Comparison of ENCODE assay signal across 8 mouse cellular contexts in genomic region chr17:10390232-10391172, GRCm38 (mm10).
A peak's percentile ranks its signal among the peaks of the same experiment; 100 is the strongest.
DNase-seq lines count a peak whose midpoint lies in the region; ATAC-seq and TF ChIP-seq lines count a peak whose summit lies in the region.

No protein-coding gene starts in this region.

- H3K4me1 ChIP-seq in testis, adult 2 months (ENCODE audit: control insufficient read depth, insufficient read depth, low read length): peaks cover 11% of the 10 kb centered on the region
- peaks cover 6% of the 10 kb centered on the region; the same call in 1 of the 2 replicates for H3K4me1 ChIP-seq in forebrain, embryonic 15.5 days
- H3K4me1 ChIP-seq in lung, embryonic 14.5 days (ENCODE audit: insufficient read depth): 0 out of 2 replicates have a peak, but pooled peaks cover 8% of the 10 kb centered on the region
- no peaks in the 10 kb centered on the region for H3K4me1 ChIP-seq in small intestine, adult 2 months (ENCODE audit: control insufficient read depth, insufficient read depth, insufficient read length, low read length)

- no peak overlapping the region for H3K4me3 ChIP-seq in testis, adult 2 months (ENCODE audit: control insufficient read depth, low read depth, low read length)
- no peak overlapping the region for H3K4me3 ChIP-seq in forebrain, embryonic 15.5 days
- H3K4me3 ChIP-seq in layer of hippocampus, adult 2 months: no peak overlapping the region; the same call in 1 of the 2 replicates
- H3K4me3 ChIP-seq in lung, embryonic 14.5 days (ENCODE audit: low read depth, low read length): no peak overlapping the region
- H3K4me3 ChIP-seq in small intestine, adult 2 months (ENCODE audit: low read depth, low read length): no peak overlapping the region

- no peaks in the 10 kb centered on the region for H3K9me3 ChIP-seq in forebrain, embryonic 15.5 days
- no peaks in the 10 kb centered on the region for H3K9me3 ChIP-seq in lung, embryonic 14.5 days (ENCODE audit: low read depth, low read length)

- WGBS in forebrain, embryonic 15.5 days: 57% methylated on average over 19 of the region's 19 CpGs
- WGBS in lung, embryonic 14.5 days: 45% methylated on average over 19 of the region's 19 CpGs
- WGBS in small intestine, adult 2 months: 75% methylated on average over 19 of the region's 19 CpGs

- no peaks in the 10 kb centered on the region for H3K27me3 ChIP-seq in testis, adult 2 months (ENCODE audit: control insufficient read depth, insufficient read depth, low read length)
- H3K27me3 ChIP-seq in forebrain, embryonic 15.5 days: no peaks in the 10 kb centered on the region
- no peaks in the 10 kb centered on the region for H3K27me3 ChIP-seq in lung, embryonic 14.5 days (ENCODE audit: insufficient read depth, low read length)
- H3K27me3 ChIP-seq in small intestine, adult 2 months (ENCODE audit: control insufficient read depth, insufficient read depth, low read length): no peaks in the 10 kb centered on the region

- no peak for TF ChIP-seq CTCF in testis, adult 2 months (IDR thresholded peaks at IDR 0.05; ENCODE audit: control insufficient read depth, insufficient read depth, insufficient replicate concordance, low read depth, low read length)
- TF ChIP-seq CTCF in layer of hippocampus, adult 2 months (conservative IDR thresholded peaks at IDR 0.05): no peak
- TF ChIP-seq CTCF in lung, embryonic 14.5 days (IDR thresholded peaks at IDR 0.05; ENCODE audit: low read depth): no peak
- no peak for TF ChIP-seq CTCF in small intestine, adult 2 months (IDR thresholded peaks at IDR 0.05; ENCODE audit: extremely low read depth, insufficient read length, insufficient replicate concordance, low read depth, low read length)

- no peak for TF ChIP-seq POLR2A in testis, adult 2 months (IDR thresholded peaks at IDR 0.05; ENCODE audit: control insufficient read depth, low read depth, low read length)
- no peak for TF ChIP-seq POLR2A in small intestine, adult 2 months (IDR thresholded peaks at IDR 0.05; ENCODE audit: low read depth, low read length)

- H3K36me3 ChIP-seq in testis, adult 2 months (ENCODE audit: control insufficient read depth, insufficient read depth, low read length): no peaks in the 10 kb centered on the region
- H3K36me3 ChIP-seq in forebrain, embryonic 15.5 days: no peaks in the 10 kb centered on the region
- H3K36me3 ChIP-seq in lung, embryonic 14.5 days (ENCODE audit: insufficient read depth): no peaks in the 10 kb centered on the region
- H3K36me3 ChIP-seq in small intestine, adult 2 months (ENCODE audit: control insufficient read depth, insufficient read depth, low read length): no peaks in the 10 kb centered on the region

- no peak overlapping the region for H3K4me2 ChIP-seq in forebrain, embryonic 15.5 days (replicated peaks)
- no peak overlapping the region for H3K4me2 ChIP-seq in lung, embryonic 14.5 days

- no peak for DNase-seq in testis, postnatal 14 days (ENCODE audit: low spot score)
- peak; percentile 73 to 81 for DNase-seq in heart, postnatal 36 days
- peak; percentile 68 to 74 for DNase-seq in layer of hippocampus, adult 2 months (ENCODE audit: low spot score in 2 of 2)
- peak; percentile 74 for DNase-seq in lung, embryonic 14.5 days

- peak; percentile 55; the same call in 1 of the 2 replicates for ATAC-seq in forebrain, embryonic 15.5 days (replicated peaks)
- peak; percentile 84 for ATAC-seq in lung, embryonic 14.5 days (ENCODE audit: insufficient read depth)
- ATAC-seq in erythroid progenitor cell, adult 5-6 weeks (replicated peaks; ENCODE audit: low FRiP score, poor library complexity, severe bottlenecking): no peak

- intact Hi-C loops in heart, postnatal 36 days (cut with DNase I): loop anchor here (1.0 to 2.0 kb wide), 5 partner anchors 19 to 294 kb away; no protein-coding TSS in a partner anchor

- H3K9ac ChIP-seq in forebrain, embryonic 15.5 days (replicated peaks): no peak overlapping the region
- H3K9ac ChIP-seq in lung, embryonic 14.5 days: no peak overlapping the region

- peak overlapping the region; percentile 27 for H3K27ac ChIP-seq in testis, adult 2 months (ENCODE audit: control insufficient read depth, insufficient read depth, low read depth, low read length)
- peak overlapping the region; percentile 44 for H3K27ac ChIP-seq in forebrain, embryonic 15.5 days (replicated peaks)
- peak overlapping the region; percentile 89 for H3K27ac ChIP-seq in layer of hippocampus, adult 2 months
- H3K27ac ChIP-seq in lung, embryonic 14.5 days (ENCODE audit: low read depth): peak overlapping the region; percentile 86
- 0 out of 2 replicates have a peak overlapping the region, but pooled peaks have one; percentile 25 for H3K27ac ChIP-seq in small intestine, adult 2 months (ENCODE audit: insufficient read depth, low read depth, low read length)

Comparison
In these comparisons a context has a peak if more than half of its experiments do, and no peak if none do; other contexts are left out.
1. H3K27ac ChIP-seq: peak in every context shown above with its lines; median percentile 89 in layer of hippocampus, adult 2 months; 86 in lung, embryonic 14.5 days; 44 in forebrain, embryonic 15.5 days; 27 in testis, adult 2 months; 25 in small intestine, adult 2 months.